Mouse (Mus musculus) gastrocnemius, postnatal 10 days (tissue): ENCODE measurements at regions not wholly inside any gene's neighbourhood (a gene's known extent, or its start where the extent isn't known, plus 50 kb on each side); places are given as distances from the start of the nearest gene placed in this dataset.
A peak's percentile ranks its signal among the peaks of the same experiment; 100 is the strongest.

Source experiments
- DNase-seq: peaks from one replicate; pipeline ENCODE4 v3.0.0; 2021; ENCODE audit warnings: mixed read lengths

GRCm38 (mm10) chr5:37897501-37897900 is 73.1 kb upstream of the Msx1 start:
- no peak for DNase-seq

GRCm38 (mm10) chr5:37895441-37896336 is 71.3 kb upstream of the Msx1 start:
- DNase-seq = no peak

- DNase-seq = no peak
Measured at GRCm38 (mm10) chr5:37893639-37894550, 69.5 kb upstream of the Msx1 start.

- DNase-seq = no peak
Measured at GRCm38 (mm10) chr5:37890641-37891040, 66.3 kb upstream of the Msx1 start.

- DNase-seq = peak; percentile 43
Measured at GRCm38 (mm10) chr5:37879668-37880380, 55.4 kb upstream of the Msx1 start.

GRCm38 (mm10) chr5:37876240-37876639 is 51.9 kb upstream of the Msx1 start:
- DNase-seq = no peak

GRCm38 (mm10) chr5:37875452-37875851 is 51.1 kb upstream of the Msx1 start:
- no peak for DNase-seq

- DNase-seq = peak; percentile 50
Measured at GRCm38 (mm10) chr5:37874784-37875281, 50.5 kb upstream of the Msx1 start.
